ENCODE assay signal across 27 mouse cellular contexts in the genomic region with DNA sequence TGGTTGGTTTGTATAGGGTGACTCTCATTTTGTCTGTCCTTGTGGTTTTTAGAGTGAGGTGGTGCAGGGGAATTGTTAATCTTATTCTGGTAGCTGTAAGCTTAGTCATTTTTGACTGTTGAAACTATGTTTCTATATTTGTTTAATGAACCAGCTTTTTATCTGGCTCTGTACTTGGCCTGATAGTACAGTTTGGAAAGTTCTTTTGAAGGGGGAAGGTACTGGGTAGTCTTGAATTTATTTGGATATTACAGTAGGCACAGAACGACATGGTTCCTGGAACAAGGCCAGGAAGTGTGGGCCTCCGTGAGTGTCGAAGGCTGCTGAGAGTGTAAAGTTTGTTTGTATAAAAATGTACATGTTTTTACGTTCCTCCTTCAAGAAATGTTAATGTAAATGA.
"Had no signal": no experiment of that assay in that cellular context is flagged by ENCODE, and none has a peak within 500 bp of the region (broad histone marks: within the 10 kb centered on the region; RNA-seq: fewer than 3 reads in every experiment).

No protein-coding gene starts in this region.

- H3K27me3 ChIP-seq: heart, embryonic 12.5 days; hindbrain, embryonic 12.5 days; intestine, embryonic 15.5 days; kidney, embryonic 15.5 days; limb, embryonic 13.5 days; limb, embryonic 15.5 days; liver, embryonic 12.5 days had no signal

- DNase-seq: gastrocnemius, postnatal 14 days; gastrocnemius, postnatal 36 days; heart, adult 11 months; heart, postnatal 10 days; heart, postnatal 4 days; kidney, adult 18-20 months; kidney, adult 8-10 months; kidney, postnatal 14 days; kidney, postnatal 36 days; layer of hippocampus, adult 9-11 months; layer of hippocampus, postnatal 36 days; left cerebral cortex, postnatal 4 days had no signal

- ATAC-seq: hindbrain, embryonic 16.5 days; inflammation-experienced regulatory T-cells, adult 6 months; intestine, embryonic 15.5 days; intestine, postnatal 0 days; liver, embryonic 12.5 days had no signal

- H3K4me3 ChIP-seq: heart, embryonic 10.5 days; heart, embryonic 12.5 days; hindbrain, embryonic 10.5 days; hindbrain, embryonic 12.5 days; intestine, embryonic 15.5 days; kidney, embryonic 15.5 days; limb, embryonic 13.5 days; limb, embryonic 15.5 days; liver, embryonic 12.5 days had no signal

- H3K36me3 ChIP-seq: heart, embryonic 10.5 days; heart, embryonic 12.5 days; hindbrain, embryonic 10.5 days; hindbrain, embryonic 12.5 days; intestine, embryonic 15.5 days; kidney, embryonic 15.5 days; limb, embryonic 13.5 days; limb, embryonic 15.5 days; liver, embryonic 12.5 days had no signal

- H3K27ac ChIP-seq: heart, embryonic 10.5 days; hindbrain, embryonic 10.5 days; hindbrain, embryonic 12.5 days; hindbrain, embryonic 14.5 days; intestine, embryonic 15.5 days; kidney, embryonic 15.5 days; kidney, postnatal 0 days; limb, embryonic 13.5 days; limb, embryonic 15.5 days; liver, embryonic 12.5 days; liver, embryonic 14.5 days had no signal

- H3K4me1 ChIP-seq: heart, embryonic 10.5 days; heart, embryonic 12.5 days; hindbrain, embryonic 10.5 days; hindbrain, embryonic 12.5 days; intestine, embryonic 15.5 days; kidney, embryonic 15.5 days; limb, embryonic 13.5 days; limb, embryonic 15.5 days; liver, embryonic 12.5 days had no signal

- H3K9ac ChIP-seq: heart, embryonic 12.5 days; hindbrain, embryonic 12.5 days; hindbrain, embryonic 14.5 days; intestine, embryonic 15.5 days; kidney, embryonic 15.5 days; limb, embryonic 13.5 days; limb, embryonic 15.5 days; liver, embryonic 12.5 days; liver, embryonic 14.5 days had no signal
